Mouse (Mus musculus) frontal cortex, postnatal 14 days (tissue): Measurements from ENCODE around the gene Med15.
A peak's percentile ranks its signal among the peaks of the same experiment; 100 is the strongest.

Experiments used
- DNase-seq, 2 experiments: peaks; one replicate each; pipeline ENCODE4 v3.0.0; 2022; ENCODE audit warnings: low spot score in 2 of 2

Med15 gene

DNA sequence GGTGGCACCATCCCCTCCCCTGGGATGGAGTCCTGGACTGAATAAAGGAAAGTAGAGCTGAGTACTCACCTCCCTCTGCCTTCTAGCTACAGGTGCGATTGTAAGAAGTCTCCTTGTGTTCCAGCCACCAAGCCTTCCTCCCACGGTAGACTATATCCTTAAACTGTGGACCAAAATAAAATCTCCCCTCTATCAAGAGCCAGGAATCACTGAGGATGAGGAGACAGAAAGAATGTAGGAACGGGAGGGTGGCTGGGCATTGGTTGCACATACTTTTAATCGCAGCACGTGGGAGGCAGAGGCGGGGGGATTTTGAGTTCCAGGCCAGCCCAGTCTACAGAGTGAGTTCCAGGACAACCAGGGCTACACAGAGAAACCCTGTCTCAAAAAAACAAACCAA lies 260 bp downstream of the Med15 start:
- no peak for DNase-seq

DNA sequence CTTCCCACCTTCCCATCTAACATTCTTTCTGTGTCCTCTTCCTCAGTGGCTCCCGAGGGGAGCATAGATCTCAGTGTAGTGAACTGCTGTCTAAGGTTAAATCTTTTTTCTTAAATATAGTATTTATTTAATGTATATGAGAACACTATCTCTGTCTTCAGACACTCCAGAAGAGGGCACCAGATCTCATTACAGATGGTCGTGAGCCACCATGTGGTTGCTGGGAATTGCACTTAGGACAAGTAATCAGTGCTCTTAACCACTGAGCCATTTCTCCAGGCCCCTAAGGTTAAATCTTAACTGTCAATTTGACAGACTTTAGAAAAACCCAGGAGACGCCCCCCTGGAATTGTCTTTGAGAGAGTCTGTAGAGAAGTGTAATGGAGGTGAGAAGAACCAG lies 670 bp downstream of the Med15 start:
- no peak for DNase-seq

DNA sequence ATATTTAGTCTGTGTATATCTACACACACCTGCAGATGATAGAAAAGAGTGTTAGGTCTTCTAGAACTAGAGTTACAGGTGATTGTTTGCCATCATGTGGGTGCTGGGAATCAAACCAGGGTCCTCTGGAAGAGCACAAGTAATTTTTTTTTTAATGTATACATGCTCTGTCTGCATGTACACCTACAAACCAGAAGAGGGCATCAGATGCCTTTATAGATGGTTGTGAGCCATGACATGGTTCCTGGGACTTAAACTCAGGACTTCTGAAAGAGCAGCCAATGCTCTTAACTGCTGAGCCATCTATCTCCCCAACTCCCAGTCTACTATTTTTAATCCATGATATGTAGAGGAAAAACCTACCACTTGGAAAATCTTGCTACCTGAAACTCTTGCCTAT lies 2.7 kb downstream of the Med15 start:
- no peak for DNase-seq

DNA sequence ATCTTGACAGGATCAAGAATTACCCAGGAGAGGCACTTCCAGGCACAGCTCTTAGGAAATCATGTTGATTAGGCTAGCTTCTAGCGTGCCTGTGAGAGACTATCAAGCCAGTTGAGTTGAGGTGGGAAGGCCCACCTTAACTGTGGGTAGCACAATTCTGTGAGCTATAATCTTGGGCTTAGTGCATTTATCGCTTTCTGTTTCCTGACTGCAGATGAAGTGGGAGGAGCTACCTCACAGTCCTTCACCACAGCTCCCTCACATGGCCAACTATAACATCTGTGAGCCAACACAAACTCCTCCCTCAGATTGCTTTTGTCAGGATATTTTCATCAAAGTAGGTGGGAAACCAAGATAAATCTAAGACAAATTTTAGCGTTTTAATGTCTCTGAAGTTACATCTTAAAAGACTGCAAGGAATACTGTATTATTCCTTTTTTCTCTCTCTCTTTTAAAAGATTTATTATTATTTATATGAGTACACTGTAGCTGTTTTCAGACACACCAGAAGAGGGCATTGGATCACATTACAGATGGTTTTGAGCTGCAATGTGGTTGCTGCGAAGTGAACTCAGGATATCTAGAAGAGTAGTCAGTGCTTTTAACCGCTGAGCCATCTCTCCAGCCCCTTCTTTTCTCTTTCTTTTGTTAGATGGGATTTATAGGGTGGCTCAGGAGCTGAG lies 5.4 kb downstream of the Med15 start:
- DNase-seq, result no peak

DNA sequence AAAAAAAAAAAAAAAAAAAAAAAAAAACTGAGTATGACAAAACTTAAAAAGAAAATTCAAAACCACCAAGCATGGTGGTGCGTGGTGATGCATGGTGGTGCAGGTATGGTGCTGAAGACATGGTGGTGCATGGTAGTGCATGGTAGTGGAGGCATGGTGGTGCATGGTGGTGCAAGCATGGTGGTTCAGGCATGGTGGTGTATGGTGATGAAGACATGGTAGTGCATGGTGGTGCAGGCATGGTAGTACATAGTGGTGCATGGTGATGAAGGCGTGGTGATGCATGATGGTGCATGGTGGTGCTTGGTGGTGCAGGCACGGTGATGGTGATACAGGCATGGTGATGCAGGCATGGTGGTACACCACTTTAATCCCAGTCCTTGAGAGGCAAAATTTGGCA lies 8.2 kb downstream of the Med15 start:
- DNase-seq, result no peak

DNA sequence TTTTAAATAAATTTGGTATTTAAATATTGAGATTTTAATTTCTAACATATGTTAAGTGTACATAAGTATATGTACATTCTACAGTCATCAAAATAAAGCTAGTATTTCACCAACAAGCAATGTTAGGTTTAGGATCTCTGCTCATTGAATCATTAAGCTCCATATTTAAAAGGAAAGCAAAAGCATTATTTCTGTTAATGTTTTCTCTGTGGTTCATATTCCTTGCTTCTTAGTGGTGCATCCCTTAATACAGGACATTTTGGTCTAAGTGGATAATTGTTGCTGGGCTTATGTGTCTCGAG lies 9.4 kb downstream of the Med15 start:
- no peak for DNase-seq

DNA sequence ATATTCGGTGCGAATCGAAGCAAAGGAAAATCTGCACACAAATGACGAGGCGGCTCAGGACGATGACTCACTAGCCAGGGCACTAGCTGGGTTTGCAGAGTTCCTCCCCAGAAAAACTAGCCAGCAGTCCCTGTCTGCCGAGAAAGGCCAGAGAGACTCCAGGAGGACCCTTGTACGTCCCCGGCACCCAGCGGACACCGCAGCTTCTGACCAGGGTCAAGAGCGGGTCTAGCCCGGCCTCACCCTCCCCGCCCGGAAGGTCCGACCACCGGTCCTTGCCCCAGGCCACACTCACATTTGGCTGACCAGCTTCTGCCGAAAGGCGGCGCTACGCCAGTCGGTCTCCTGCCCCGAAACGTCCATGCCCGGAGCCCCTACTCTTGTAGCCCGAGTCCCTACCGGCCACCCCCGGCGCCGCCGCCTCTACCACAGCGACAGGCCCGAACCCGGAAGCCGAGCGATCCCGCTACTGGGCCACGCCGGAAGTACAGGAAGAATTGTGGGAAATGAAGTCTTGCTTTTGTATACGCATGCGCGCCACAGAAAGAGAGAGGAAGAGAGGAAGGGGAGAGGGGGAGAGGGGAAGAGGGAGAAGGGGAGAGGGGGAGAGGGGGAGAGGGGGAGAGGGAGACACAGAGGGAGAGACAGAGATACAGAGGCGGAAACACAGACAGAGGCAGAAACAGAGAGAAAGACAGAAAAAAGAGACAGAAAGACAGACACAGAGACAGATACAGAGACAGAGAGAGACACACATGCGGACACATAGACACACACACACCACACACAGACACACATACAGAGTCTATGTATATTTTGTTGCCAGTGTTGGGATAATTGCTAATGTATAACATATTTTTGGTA lies 10.0 kb downstream of the Med15 start:
- peak; percentile 85 to 87 for DNase-seq

DNA sequence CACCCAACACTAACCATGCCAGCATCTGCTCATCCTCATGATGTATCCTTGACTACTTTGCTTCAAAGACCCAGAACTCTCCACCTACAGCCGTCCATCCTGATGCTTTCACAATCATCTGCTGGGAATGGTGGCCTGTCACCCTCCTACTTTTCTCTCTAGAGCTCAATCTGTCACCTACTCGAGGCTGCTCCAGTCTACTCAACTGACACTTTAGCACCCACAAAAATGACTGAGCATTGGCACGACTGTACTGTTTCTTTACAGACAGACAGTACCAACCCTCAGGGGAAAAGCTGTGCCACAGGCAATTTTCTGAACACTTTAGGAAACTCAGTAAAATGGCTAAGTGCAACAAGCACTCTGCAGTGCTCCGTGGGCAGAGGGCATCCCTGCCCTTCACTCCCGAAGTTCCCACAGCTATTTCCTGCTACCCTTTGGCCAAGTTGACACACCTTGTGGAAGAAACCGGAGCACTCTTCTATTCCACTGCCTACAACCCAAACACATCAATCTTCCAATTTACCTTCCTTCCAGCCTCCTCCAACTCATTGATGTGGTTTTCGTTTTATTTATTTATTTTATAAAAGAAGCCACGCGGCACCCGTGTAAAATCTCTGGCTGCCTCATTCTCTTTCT lies 10.8 kb downstream of the Med15 start:
- no peak for DNase-seq

DNA sequence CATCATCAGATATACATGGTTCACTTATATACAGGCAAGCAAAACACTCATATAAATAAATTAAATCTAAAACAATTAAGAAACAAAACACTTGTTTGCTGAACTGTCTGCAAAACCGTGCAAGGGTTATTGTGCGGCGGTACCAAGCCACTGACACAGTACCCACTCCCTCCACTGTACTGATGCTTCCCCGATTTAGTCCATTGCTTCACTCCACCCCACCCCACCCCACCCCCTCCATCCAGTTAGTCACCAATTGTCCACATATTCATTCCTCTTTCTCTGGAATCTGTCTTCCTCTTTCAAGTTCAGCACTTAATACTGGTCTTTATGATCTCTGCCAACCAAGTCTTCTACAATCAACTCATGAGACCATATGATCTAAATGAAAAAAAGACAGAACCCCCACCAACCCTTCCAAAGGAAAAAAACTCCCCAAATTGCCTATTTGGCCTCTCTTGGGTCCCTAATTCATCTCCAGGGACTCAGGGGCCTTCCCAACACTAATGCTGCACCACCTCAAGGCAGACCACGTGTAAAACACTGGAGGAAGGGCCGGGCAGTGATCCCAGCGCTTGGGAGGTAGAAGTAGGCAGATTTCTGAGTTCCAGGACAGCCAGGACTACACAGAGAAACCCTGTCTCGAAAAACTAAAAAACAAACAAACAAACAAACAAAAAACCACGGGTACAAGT lies 11.4 kb downstream of the Med15 start:
- DNase-seq, result no peak

DNA sequence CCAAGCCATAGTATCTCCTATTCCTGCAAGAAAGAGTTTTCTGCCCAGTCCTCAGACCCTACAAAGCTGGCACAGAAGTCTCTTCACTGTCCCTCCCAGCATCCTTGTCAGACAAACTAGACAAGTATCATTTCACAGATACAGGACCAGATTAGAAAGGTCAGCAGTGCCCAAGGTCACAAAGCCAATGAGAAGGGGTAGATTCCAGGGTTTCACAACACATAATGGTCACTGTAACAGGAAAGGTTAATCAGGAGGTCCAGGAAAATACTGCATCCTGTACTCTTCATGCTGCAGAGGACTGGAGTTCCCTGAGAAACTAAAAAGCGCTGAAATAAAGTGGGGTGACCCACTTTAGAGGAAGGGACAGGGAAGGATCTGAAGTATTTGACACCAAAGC lies 14.9 kb downstream of the Med15 start:
- DNase-seq, result no peak

DNA sequence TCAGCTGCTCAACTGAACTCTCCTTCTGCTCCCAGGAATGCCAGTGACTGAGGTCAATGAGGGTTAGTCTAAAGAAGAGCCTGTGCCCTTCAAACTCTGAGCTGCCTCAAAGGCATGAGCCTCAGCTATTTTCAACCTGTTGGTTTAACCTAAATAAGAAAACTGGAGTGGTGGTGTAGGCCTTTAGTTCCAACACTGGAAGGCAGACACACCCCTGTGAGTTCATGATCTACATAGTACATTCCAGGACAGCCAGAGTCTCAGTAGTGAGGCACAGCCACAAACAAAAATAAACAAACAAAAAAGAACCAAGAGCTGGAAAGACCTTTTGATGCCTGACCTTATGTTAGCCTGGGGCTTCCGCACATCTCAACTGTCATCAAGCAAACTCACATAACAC lies 25.1 kb downstream of the Med15 start:
- DNase-seq, result no peak

DNA sequence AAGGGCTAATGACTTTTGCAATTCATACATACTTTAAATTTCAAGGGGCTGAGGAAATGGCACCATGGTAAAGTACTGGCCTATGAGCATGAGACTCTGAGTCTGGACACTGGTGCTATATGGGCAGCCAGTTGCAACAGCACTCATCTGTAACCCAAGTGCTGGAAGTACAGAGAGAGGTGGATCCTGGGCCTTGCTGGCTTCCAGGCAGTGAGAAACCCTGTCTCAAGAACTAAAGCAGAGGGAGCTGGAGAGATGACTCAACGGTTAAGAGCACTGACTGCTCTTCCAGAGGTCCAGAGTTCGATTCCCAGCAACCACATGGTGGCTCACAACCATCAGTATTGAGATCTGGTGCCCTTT lies 31.7 kb downstream of the Med15 start:
- no peak for DNase-seq

DNA sequence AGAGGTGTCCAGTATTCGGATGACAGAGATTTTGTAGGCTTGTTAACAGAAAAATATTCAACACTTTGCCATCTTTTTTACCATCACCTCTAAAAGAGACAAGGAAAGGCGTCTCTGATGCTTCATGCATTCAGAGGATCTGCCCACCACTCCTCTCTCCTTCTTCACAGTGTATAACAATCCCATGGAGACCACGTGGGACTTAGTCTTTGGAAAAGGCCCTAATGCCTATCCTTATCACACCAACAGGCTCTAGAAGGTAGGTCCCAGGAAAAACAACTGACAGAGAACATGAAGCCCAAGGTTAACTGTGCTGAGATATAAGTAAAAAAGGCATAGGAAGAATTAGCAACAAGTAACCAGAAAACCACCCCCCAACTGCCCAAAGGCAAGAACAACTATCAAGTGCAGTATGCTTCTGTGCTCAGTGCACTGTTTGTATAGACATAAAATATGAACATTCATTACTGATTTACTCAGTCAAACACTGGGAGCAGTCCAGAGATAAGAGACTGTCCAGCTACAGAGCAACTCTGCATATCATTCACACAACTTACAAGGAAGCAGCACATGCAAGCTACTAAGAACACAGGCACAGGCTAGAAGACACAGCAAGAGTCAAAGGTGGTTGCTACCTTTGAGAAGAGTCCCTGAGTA lies 32.2 kb downstream of the Med15 start:
- no peak for DNase-seq

DNA sequence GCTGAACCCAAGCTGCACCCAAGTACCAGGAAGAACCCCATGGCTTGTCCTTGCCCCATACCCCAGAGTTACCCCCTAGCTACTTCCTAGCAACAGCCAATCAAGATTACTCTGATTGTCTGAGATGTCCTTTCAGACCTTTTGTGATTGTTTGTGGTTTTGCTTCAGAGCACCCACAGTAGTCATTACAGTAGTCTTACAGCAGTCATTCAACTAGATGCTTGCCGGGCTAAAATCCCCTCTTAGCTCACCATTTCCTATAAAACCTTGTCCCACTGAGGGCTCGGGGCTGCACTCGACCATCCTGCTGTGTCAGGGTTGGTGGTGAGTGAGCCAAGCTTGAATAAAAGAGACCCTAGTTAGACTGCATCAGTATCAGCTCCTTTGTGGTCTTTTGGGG lies 37.8 kb downstream of the Med15 start:
- no peak for DNase-seq

DNA sequence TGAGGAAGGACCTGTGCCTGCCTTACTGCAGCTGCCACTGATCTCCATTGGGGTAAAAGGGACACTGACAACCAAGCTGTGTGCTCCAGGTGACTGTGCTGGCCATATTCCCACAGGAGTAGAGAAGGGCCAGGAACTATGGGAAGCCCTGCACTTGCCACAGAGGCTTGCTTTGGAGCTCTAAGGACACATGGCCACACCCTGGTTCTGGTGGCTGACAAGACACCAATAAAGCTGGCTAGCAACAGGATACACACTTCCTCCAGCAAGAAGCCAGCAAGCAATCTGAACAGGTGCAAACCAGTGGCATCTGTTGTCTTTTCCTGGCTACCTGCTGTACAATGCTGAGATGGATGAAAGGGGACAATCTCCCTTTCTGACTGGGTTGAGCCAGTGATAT lies 62.8 kb downstream of the Med15 start:
- DNase-seq, result no peak

DNA sequence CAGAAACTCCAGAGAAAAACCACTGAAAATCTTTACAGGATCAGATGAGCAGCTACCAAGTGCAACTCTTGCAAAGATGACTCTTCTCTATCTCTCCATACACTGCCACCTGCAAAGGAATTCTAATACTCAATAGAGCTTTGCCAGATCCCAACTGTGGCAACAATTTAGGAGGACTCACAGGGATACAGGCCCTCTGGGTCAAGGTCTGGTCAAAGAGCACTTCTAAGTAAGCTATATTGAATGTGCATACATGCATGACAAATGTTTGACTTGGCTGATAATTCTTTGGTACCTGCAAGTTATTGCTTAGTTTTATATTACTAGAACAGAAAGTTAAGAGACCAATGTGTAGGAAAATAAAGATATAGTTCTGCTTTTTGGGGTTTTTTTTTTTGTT lies 67.1 kb downstream of the Med15 start:
- no peak for DNase-seq

DNA sequence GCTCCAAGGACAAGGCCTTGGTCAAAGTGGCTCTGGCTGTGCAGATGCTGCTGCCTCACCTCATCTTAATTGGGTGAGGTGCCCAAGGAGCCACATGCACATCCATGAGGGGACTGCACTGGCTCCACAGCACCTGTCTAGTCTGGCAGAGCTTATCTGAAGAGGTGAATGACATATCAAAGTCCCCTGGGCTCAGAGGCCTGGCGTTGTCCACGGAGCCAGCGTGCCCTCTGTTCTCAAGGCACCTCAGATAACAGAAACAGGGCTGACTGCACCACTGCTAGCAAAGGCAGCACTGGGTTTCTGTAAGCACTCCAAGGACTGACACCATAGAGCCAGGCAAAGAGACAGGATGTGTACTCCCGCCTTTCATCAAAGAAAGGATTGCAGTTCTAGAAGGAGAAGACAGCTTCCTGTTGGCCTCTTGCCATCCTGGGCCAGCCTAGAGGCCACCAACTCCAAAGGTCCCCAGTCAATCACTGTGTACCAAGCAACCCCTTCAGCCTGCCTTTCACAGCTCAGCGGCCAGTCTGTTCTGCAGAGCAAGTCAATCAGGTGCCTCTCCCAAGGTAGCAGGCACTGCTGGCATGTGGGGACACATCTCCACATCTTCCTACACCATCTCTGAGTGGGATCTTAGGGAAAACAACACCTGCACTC lies 76.3 kb downstream of the Med15 start:
- no peak for DNase-seq

DNA sequence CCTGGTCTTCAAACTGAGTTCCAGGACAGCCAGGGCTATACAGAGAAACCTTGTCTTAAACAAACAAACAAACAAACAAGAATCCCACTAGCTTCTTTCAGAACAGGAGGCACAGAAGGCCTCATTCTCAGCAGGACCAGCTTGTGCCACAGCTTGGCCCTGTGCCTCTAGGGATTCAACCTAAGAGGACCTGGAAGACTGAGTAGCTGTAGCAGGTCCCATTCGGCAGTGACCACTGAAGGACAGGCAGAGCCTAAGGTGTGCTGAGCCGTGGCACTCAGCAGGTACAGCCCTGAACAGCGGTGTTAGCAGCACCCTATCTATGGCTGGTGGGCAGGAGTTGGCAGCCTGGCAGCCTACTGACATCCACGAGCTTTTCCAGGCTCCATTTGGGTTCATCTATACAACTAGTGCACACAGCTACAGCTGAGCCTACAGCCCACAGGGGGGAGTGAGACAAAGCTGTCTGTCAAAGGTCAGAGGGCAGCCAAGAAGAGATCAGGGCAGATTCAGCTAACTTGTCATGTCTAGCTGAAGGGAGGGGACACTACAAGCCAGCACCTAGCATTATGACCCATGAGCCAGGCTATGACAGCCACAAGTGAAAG lies 78.4 kb downstream of the Med15 start:
- DNase-seq, result no peak

DNA sequence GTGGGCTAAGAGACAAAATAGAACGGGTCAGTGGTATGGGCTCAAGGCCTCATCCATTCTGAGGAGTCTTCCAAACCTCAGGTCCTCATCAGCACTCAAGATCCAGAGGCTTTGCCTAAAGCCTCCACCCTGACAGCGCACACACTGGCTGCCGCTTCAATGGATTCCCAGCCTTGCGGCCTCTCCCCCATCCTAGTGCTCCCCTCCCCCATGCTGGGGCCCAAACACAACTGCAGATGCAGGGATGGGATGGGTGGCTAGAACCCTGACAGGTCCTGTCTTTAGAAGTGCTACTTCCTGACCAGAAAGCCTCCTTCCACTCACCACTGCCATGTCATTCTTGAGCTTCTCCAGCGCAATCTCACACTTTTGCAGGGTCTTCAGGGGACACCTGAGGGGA lies 79.1 kb downstream of the Med15 start:
- DNase-seq, result no peak

DNA sequence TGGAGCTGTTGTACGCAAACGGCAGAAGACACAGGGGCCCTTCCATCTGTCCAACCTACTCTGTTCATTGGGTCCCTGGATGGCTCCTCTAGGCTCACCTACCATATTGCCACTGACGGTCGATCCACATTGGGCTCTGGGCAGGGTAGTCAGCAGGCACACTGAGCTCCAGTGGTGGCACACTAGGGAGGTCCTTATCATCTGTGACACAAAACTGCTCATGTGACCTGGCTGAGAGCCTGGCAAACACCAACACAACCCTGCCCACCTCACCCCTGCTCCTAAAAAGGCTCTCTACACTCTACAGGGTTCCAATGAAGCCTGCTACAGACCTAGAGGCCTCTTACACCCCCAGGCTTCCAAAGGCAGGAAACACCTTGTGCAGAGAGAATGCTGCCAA lies 80.1 kb downstream of the Med15 start:
- no peak for DNase-seq

DNA sequence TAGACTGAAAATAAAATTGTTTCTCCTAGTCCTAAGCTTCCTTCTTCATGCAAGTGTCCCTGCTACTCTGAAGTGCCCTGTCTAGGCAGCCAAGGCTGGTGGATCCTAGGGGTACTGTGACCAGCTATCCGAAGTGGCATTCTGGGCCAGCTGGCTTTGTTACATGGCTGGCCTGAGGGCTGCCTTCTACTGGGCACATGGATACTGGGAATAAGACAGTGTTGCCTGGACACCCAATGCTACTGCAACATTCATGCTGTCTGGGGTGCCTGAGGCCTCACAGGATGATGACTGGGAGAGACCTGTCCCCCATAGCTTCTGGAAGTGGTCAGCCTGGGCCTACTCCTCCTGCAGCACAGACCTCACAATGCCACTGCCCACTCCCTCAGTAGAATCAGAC lies 82.0 kb downstream of the Med15 start:
- no peak for DNase-seq
